9 mouse cellular contexts compared by ENCODE assay signal in genomic region chr5:147563511-147564139, GRCm38 (mm10).
DNase-seq lines count a peak whose midpoint lies in the region; ATAC-seq and TF ChIP-seq lines count a peak whose summit lies in the region.
"Had no signal": no experiment of that assay in that cellular context is flagged by ENCODE, and none has a peak within 500 bp of the region (broad histone marks: within the 10 kb centered on the region; RNA-seq: fewer than 3 reads in every experiment).

No protein-coding gene starts in this region.

- H3K9ac ChIP-seq in hindbrain, postnatal 0 days (replicated peaks; ENCODE audit: low read length) = no peak overlapping the region

- H3K4me3 ChIP-seq in thymus, adult 2 months (ENCODE audit: control insufficient read depth, insufficient read depth, low read length) = peak overlapping the region; percentile 47
- no peak overlapping the region for H3K4me3 ChIP-seq in hindbrain, postnatal 0 days (ENCODE audit: low read length)
- peak overlapping the region; percentile 34 for H3K4me3 ChIP-seq in midbrain, embryonic 10.5 days
- H3K4me3 ChIP-seq in lung, adult 2 months (replicated peaks; ENCODE audit: extremely low read depth, low read depth, low read length) = no peak overlapping the region
- H3K4me3 ChIP-seq: myocyte had no signal

- no peak overlapping the region for H3K27ac ChIP-seq in thymus, adult 2 months (ENCODE audit: control insufficient read depth, insufficient read depth, low read length)
- H3K27ac ChIP-seq in hindbrain, postnatal 0 days = no peak overlapping the region
- no peak overlapping the region for H3K27ac ChIP-seq in midbrain, embryonic 10.5 days (replicated peaks)

- TF ChIP-seq POLR2A in thymus, adult 2 months (IDR thresholded peaks at IDR 0.05; ENCODE audit: control insufficient read depth, extremely low read depth, insufficient read depth, low read length, poor library complexity) = no peak
- TF ChIP-seq POLR2A in lung, adult 2 months (IDR thresholded peaks at IDR 0.05; ENCODE audit: borderline replicate concordance, extremely low read depth, low read depth, low read length) = no peak

- ATAC-seq in hindbrain, postnatal 0 days = no peak

- no peaks in the 10 kb centered on the region for H3K27me3 ChIP-seq in thymus, adult 2 months (ENCODE audit: control insufficient read depth, insufficient read depth, low read length)
- no peaks in the 10 kb centered on the region for H3K27me3 ChIP-seq in hindbrain, postnatal 0 days (ENCODE audit: insufficient read depth, low read length)
- peaks cover 5% of the 10 kb centered on the region; the same call in 1 of the 2 replicates for H3K27me3 ChIP-seq in midbrain, embryonic 10.5 days (ENCODE audit: low read depth, poor library complexity, severe bottlenecking)

- H3K9me3 ChIP-seq in hindbrain, postnatal 0 days (ENCODE audit: low read length) = no peaks in the 10 kb centered on the region
- no peaks in the 10 kb centered on the region for H3K9me3 ChIP-seq in midbrain, embryonic 10.5 days (replicated peaks)

- no peak for DNase-seq in thymus, adult 2 months
- no peak for DNase-seq in thymus, adult 18-20 months
- DNase-seq in hindbrain, postnatal 0 days (ENCODE audit: low spot score) = no peak
- DNase-seq in midbrain, embryonic 10.5 days (ENCODE audit: low spot score) = peak; percentile 19
- peak; percentile 24 for DNase-seq in yolk sac, embryonic 10.5 days (ENCODE audit: low spot score)
- no peak for DNase-seq in spleen, adult 12 weeks (ENCODE audit: low spot score)
- no peak for DNase-seq in gastrocnemius, adult 8-10 months (ENCODE audit: low spot score in 2 of 2)
- no peak for DNase-seq in lung, adult 2 months

- 57% methylated on average over 18 of the region's 18 CpGs for WGBS in thymus, adult 2 months
- 39% methylated on average over 18 of the region's 18 CpGs for WGBS in hindbrain, postnatal 0 days
- WGBS in midbrain, embryonic 10.5 days = 46% methylated on average over 18 of the region's 18 CpGs
- 59% methylated on average over 18 of the region's 18 CpGs for WGBS in lung, adult 2 months

- peaks cover 7% of the 10 kb centered on the region; the same call in 1 of the 2 replicates for H3K4me1 ChIP-seq in thymus, adult 2 months (replicated peaks; ENCODE audit: control insufficient read depth, insufficient read depth, low read length)
- no peaks in the 10 kb centered on the region for H3K4me1 ChIP-seq in hindbrain, postnatal 0 days (ENCODE audit: insufficient read depth, low read length)
- H3K4me1 ChIP-seq in midbrain, embryonic 10.5 days = peaks cover 11% of the 10 kb centered on the region
- H3K4me1 ChIP-seq in lung, adult 2 months (ENCODE audit: control insufficient read depth, insufficient read depth, low read length) = no peaks in the 10 kb centered on the region

- TF ChIP-seq CTCF in thymus, adult 2 months (IDR thresholded peaks at IDR 0.05; ENCODE audit: borderline replicate concordance, control insufficient read depth, extremely low read depth, insufficient read depth, low read length, poor library complexity) = no peak
- TF ChIP-seq CTCF in hindbrain, postnatal 0 days (IDR thresholded peaks at IDR 0.05; ENCODE audit: low read depth) = no peak
- no peak for TF ChIP-seq CTCF in lung, adult 2 months (IDR thresholded peaks at IDR 0.05; ENCODE audit: insufficient read depth, low read length)

- 0 out of 2 replicates have a peak overlapping the region, but pooled peaks have one; percentile 21 for H3K4me2 ChIP-seq in hindbrain, postnatal 0 days (ENCODE audit: low read depth, low read length)

- no peaks in the 10 kb centered on the region for H3K36me3 ChIP-seq in thymus, adult 2 months (ENCODE audit: control insufficient read depth, insufficient read depth, low read length)
- no peaks in the 10 kb centered on the region for H3K36me3 ChIP-seq in hindbrain, postnatal 0 days (ENCODE audit: insufficient read depth, low read length)
- H3K36me3 ChIP-seq in midbrain, embryonic 10.5 days = no peaks in the 10 kb centered on the region

Comparison
In these comparisons a context has a peak if more than half of its experiments do, and no peak if none do; other contexts are left out.
1. DNase-seq: peak in midbrain, embryonic 10.5 days (single experiment) and yolk sac, embryonic 10.5 days (single experiment); none in thymus, adult 2 months (single experiment), thymus, adult 18-20 months (0 of 2), hindbrain, postnatal 0 days (single experiment), spleen, adult 12 weeks (single experiment), gastrocnemius, adult 8-10 months (0 of 2) and lung, adult 2 months (single experiment).
2. H3K4me3 ChIP-seq: peak in thymus, adult 2 months (single experiment) and midbrain, embryonic 10.5 days (single experiment); none in hindbrain, postnatal 0 days (single experiment) and lung, adult 2 months (single experiment).